Mouse (Mus musculus): Measurements from ENCODE around the gene Olfr70.

GRCm38 (mm10) chr4:43673703-43674102, 26.9 kb downstream of the Olfr70 start:
- TF ChIP-seq CTCF (IDR thresholded peaks at IDR 0.05; ENCODE audit: borderline replicate concordance, insufficient read depth, low read length) (no peak), POLR2A (IDR thresholded peaks at IDR 0.05; ENCODE audit: low read depth, low read length) (no peak)
